Mouse (Mus musculus) left cerebral cortex, adult 2 months (tissue): Measurements from ENCODE around the gene Tex52. TPM values are rescaled to one million over a fixed set of nuclear protein-coding genes. Genes with fewer than 3 reads are reported as not detected.
A peak's percentile ranks its signal among the peaks of the same experiment; 100 is the strongest.

ENCODE experiments used
- DNase-seq, 2 experiments: peaks; one replicate each; pipeline ENCODE4 v3.0.0; 2021 to 2022; ENCODE audit warnings: low spot score in 2 of 2, mixed read lengths in 1 of 2; ENCODE audit errors: extremely low spot score in 1 of 2
- H3K27ac ChIP-seq: fragments of 200-600 bp; 2 replicates; pipeline ENCODE4 v1.8.1; 2022
- H3K4me3 ChIP-seq: fragments of 200-600 bp; 2 replicates; pipeline ENCODE4 v1.8.1; 2022
- CTCF ChIP-seq: fragments of 200-600 bp; IDR thresholded peaks from 2 replicates; pipeline ENCODE4 v1.8.1; 2022; ENCODE audit warnings: antibody characterized with exemption, mild to moderate bottlenecking, moderate library complexity
- intact Hi-C: fragments of 180-260 bp; cut with DNase I; formaldehyde crosslinking; loops from one replicate; pipeline ENCODE4 v1.15.1; 2025
- total RNA-seq, 2 experiments: library from RNA; stranded (reverse); gene quantifications; 2 replicates each; pipeline ENCODE4 v1.2.3; 2021

Gene Tex52
- total RNA-seq, 2 experiments from 2014 or later = 0.79 to 1.1 TPM

DNA sequence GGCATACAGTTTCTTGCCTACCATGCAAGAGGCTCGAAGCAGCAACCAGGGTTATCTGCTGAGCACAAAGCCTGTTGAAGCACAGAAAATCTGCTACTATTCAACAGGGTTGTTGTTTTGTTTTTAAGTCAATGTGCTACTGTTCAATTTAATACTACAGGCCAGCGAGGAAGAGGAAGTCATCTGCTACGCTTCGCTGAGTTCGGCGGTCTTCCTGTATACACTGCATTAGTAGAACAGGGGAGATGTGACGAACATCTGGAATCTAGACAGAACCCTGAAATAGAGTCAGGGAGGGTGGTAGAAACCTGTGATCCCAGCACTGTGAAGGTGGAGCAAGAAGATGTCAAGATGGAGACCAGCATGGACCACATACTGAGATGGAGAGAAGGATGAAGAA, 8.5 kb downstream of the Tex52 start:
- no peak overlapping the region for H3K27ac ChIP-seq
- intact Hi-C loops = no loop called here
- no peak for DNase-seq
- H3K4me3 ChIP-seq = no peak overlapping the region
- no peak for TF ChIP-seq CTCF

- no peak for TF ChIP-seq CTCF
- Histone ChIP-seq H3K4me3 (no peak overlapping the region), H3K27ac (no peak overlapping the region)
- intact Hi-C loops = no loop called here
- no peak for DNase-seq
Observed at GRCm38 (mm10) chr6:128385026-128385425, 9.8 kb downstream of the Tex52 start.

DNA sequence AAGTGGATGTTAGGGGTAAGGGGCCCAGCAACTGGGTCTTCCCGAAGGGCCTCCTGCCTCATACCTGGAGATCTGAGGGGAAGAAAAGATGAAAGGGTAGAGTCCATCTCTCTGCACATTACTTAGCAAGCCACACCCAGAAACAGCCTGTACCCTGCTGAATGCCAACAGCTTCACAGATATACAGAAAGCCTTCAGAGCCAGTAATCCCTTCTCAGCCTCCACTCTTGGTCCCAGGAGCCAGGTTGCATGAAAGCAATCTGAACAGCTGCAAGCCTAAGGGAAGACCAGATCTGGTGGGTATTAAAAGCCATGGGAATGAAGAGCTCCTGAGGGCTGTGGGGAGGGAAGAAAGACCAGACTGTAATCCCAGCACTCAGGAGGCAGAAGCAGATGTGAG, 13.9 kb downstream of the Tex52 start:
- no peak overlapping the region for H3K27ac ChIP-seq
- TF ChIP-seq CTCF = no peak
- intact Hi-C loops = no loop called here
- no peak for DNase-seq
- no peak overlapping the region for H3K4me3 ChIP-seq

- Histone ChIP-seq H3K4me3 (no peak overlapping the region), H3K27ac (no peak overlapping the region)
- intact Hi-C loops = no loop called here
- TF ChIP-seq CTCF = no peak
- no peak for DNase-seq
Observed at GRCm38 (mm10) chr6:128390683-128391082, 15.4 kb downstream of the Tex52 start.

DNA sequence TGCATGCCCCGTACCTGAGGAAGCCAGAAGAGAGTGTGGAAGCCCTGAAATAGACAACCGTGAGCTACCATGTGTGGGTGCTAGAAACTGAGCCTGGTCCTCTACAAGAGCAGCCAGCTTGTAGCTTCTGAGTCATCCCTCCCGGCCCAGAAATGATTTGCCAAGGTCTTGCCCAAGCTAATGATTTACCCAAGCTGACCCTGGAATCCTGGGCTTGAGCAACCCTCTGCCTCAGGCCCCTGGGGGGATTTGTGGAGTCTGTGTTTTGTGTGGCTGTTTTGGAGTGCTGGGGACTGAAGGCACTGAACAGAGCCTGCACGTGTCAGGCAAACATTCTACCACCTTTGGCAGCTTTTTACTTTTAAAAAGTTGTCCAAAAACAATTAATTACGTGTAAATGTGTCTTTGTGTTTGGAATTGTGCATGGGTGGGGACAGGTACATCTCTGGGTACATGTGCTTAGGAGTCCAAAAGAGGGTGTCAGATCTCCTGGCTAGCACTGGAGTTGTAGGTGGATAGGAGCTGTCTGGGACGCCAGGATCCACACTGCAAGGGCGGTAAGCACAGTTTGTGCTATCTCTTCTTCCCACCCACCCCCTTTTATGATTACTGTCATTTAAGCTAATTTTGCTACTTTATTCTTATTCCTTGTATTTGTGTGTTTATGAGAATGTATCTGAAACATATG, 22.5 kb downstream of the Tex52 start:
- DNase-seq = no peak
- Histone ChIP-seq H3K27ac (no peak overlapping the region), H3K4me3 (no peak overlapping the region)
- intact Hi-C loops = no loop called here
- no peak for TF ChIP-seq CTCF

DNA sequence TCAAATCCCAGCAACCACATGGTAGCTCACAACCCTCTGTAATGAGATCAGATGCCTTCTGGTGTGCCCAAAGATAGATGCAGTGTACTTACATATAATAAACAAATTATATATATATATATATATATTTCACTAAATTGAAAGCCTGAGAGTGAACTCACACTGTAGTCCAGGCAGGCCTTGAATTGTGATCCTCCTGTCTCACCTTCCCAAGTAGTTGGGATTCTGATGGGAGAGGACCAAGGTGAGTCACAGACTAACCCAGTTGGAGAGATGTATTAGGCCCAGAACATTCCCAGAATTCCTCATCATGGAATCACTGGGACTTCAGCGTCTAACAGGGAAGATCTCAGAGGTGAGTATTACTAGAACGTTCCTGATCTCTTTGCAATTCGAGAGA, 23.7 kb downstream of the Tex52 start, which contains the start of gene Nrip2:
Nrip2 (plus strand) TSS at position 301 of the 400 bp plus-strand sequence.
- DNase-seq = no peak
- no peak for TF ChIP-seq CTCF
- peak within 1 kb of the TSS; percentile 69 for H3K27ac ChIP-seq
- intact Hi-C loops = no loop called here
- H3K4me3 ChIP-seq = peak within 1 kb of the TSS; percentile 37

DNA sequence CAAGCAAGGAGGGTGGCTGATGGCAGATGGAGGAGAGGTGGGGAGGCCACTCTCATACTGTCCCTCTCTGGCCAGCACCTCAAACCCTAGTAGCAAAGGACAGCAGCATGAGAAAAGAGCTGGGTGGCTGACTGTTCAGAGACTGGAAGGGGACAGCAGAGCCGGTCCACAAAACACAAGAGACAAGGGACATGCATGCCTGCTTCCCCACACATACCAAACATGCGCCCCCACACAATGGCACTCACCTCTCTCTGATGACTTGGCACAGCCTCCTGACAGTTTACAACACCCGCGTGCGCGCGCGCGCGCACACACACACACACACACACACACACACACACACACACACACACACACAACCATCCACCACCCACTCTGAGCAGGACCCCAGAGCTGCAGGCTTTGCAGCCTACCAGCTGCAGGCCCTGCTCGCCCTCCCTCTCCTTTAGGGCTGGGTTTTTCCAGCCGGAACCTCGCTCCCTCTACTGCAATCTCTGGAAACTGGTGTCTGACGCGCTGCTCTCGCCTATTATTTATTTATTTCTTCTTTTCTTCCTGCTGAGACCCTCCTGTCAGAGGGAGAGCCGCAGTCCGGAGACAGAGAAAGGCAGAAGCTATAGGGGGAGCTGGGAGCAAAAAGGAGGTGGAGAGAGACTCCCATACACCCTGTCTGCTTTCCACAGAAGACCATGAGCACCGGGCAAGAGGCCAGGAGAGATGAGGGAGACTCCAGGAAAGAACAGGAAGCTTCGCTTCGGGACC, 24.3 kb downstream of the Tex52 start:
- intact Hi-C loops = no loop called here
- DNase-seq = peak; percentile 36 to 47
- Histone ChIP-seq H3K27ac (peak overlapping the region; percentile 69), H3K4me3 (peak overlapping the region; percentile 37)
- TF ChIP-seq CTCF = no peak

DNA sequence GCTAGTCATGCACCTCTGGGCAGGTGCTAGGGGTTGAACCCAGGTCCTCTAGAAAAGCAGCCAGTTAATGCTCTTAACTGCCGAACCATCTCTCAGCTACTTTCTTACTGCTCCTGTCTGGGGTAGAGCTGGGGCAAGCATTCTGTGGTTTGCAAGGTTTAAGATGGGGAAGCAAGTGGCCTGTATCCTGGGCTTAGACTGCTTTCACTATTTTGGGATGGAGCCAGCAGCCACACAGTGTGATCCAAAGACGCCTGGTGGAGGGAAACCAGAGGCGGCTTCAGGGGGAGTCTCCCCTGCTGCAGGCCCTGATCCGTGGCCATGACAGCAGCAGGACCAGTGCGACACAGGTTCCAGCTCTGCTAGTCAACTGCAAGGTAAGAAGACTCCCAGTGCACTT, 29.5 kb downstream of the Tex52 start:
- Histone ChIP-seq H3K27ac (no peak overlapping the region), H3K4me3 (no peak overlapping the region)
- intact Hi-C loops = no loop called here
- DNase-seq = no peak
- TF ChIP-seq CTCF = no peak

DNA sequence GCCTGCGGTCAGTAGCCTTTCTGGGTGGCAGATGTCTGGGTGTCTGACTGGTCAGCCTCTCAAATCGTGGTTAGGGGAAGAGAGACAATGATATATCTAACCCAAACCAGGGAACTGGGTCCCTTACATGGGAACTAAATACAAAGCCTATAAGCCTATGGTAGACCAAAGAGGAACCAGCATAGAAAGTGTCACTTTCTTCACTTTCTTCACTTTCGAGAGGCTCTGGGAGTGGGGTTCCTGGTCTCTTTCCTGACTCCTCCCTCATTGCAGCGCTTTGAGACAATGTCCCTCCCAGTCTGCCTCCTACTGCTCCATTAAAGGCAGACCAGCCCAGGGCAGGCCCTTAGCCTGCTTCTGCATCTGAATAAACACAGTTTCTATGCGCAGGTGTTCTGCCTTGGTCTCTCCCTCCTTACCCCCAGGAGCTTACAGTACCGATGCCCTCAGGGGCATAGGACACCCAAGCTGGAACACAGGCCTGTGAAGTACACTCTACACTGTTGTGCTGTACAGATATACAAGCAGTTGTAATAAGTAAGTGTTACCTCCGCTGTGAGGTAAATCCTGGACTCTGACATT, 33.4 kb downstream of the Tex52 start:
- TF ChIP-seq CTCF = no peak
- intact Hi-C loops = no loop called here

GRCm38 (mm10) chr6:128410305-128410704, 35.0 kb downstream of the Tex52 start:
- intact Hi-C loops = loop anchor here (2.0 to 5.0 kb wide), 3 partner anchors 48 to 176 kb away; partner anchors contain the start of genes Foxm1 and Rhno1
- Histone ChIP-seq H3K27ac (no peak overlapping the region), H3K4me3 (no peak overlapping the region)
- DNase-seq = peak in 1 of 2 experiments; percentile 35
- no peak for TF ChIP-seq CTCF

More for the DNA sequence above, 33.4 kb downstream of the Tex52 start:
- Histone ChIP-seq H3K4me3 (no peak overlapping the region), H3K27ac (no peak overlapping the region)
- DNase-seq = no peak

DNA sequence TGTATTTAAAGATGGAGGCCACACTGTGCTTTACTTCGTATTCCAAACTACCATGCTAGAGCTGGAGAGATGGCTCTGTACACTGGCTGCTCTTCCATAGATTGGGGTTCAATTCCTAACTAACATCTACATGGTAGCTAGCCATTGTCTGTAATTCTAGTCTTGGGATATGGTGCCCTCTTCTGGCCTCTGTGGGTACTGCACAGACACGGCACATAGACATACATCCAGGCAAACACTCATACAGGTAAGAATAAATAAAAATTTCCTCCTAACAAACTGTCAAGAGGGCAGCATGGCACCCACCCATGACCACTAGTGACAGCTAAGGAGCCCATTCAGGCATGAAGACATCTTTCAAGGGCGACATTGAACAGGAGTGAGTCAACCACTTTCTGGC, 35.9 kb downstream of the Tex52 start:
- DNase-seq = peak; percentile 78 to 89
- TF ChIP-seq CTCF = peak; percentile 98
- intact Hi-C loops = loop anchor here (2.0 to 5.0 kb wide), 3 partner anchors 49 to 176 kb away; partner anchors contain the start of genes Foxm1 and Rhno1
- H3K27ac ChIP-seq = no peak overlapping the region
- H3K4me3 ChIP-seq = no peak overlapping the region

DNA sequence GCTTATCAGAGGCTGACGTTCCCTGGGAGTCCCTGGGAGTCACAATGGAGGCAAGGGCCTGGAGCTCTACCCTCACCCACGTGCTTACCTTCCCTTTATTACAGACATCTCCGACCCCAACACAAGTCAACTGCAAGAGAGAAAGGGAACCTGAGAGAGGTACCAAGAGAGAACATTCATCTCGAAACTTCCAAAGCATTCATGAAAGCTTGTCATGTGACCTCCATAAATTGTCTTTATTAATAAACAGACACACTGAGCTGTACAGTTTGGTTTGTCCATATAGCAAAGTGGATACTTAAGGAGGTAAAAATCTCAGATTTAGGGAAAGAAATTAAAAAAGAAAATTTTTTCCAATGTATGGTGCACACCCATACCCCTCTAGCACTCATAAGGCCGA, 40.9 kb downstream of the Tex52 start:
- no peak for TF ChIP-seq CTCF
- DNase-seq = no peak
- no peak overlapping the region for H3K4me3 ChIP-seq
- H3K27ac ChIP-seq = no peak overlapping the region
- intact Hi-C loops = no loop called here
